Mouse (Mus musculus) olfactory bulb, adult 2 months (tissue): ENCODE measurements around the gene Gm49661. TPM values are rescaled to one million over a fixed set of nuclear protein-coding genes. Genes with fewer than 3 reads are reported as not detected.
A peak's percentile ranks its signal among the peaks of the same experiment; 100 is the strongest.

Experiments
- H3K27ac ChIP-seq: fragments of 200-500 bp; 2 replicates; pipeline ENCODE4 v1.5.1; 2012; ENCODE audit warnings: low read depth, low read length; ENCODE audit not compliant: insufficient read depth
- H3K4me1 ChIP-seq: fragments of 200-500 bp; 2 replicates; pipeline ENCODE4 v1.6.1; 2012; ENCODE audit warnings: low read length; ENCODE audit not compliant: control insufficient read depth, insufficient read depth
- H3K4me3 ChIP-seq: fragments of 200-500 bp; 2 replicates; pipeline ENCODE4 v1.5.1; 2012; ENCODE audit warnings: mild to moderate bottlenecking, low read depth, low read length, moderate library complexity; ENCODE audit not compliant: insufficient read depth
- CTCF ChIP-seq: fragments of 200-500 bp; IDR thresholded peaks from 2 replicates; pipeline ENCODE4 v1.5.1; 2012; ENCODE audit warnings: low read depth, mild to moderate bottlenecking, low read length, moderate library complexity; ENCODE audit not compliant: insufficient read depth
- POLR2A ChIP-seq: fragments of 200-500 bp; IDR thresholded peaks from 2 replicates; pipeline ENCODE4 v1.6.1; 2012; ENCODE audit warnings: mild to moderate bottlenecking, low read depth, low read length, moderate library complexity; ENCODE audit not compliant: insufficient read depth
- WGBS: fragments of 180-500 bp; shearing (Covaris S2); methylation state at CpG from one replicate; pipeline ENCODE4 v1.1.7; 2018; 5-methylcytosine and 5-hydroxymethylcytosine counted together
- polyA plus RNA-seq: library from polyadenylated mRNA; stranded (reverse); fragments of >200 nt; gene quantifications from 2 replicates; pipeline ENCODE4 v1.2.4, GENCODE M21; 2012; ENCODE audit warnings: low replicate concordance; ENCODE audit not compliant: missing spikeins, insufficient read depth, insufficient read length

Gm49661 gene
- polyA plus RNA-seq, 1 experiment: not detected

DNA sequence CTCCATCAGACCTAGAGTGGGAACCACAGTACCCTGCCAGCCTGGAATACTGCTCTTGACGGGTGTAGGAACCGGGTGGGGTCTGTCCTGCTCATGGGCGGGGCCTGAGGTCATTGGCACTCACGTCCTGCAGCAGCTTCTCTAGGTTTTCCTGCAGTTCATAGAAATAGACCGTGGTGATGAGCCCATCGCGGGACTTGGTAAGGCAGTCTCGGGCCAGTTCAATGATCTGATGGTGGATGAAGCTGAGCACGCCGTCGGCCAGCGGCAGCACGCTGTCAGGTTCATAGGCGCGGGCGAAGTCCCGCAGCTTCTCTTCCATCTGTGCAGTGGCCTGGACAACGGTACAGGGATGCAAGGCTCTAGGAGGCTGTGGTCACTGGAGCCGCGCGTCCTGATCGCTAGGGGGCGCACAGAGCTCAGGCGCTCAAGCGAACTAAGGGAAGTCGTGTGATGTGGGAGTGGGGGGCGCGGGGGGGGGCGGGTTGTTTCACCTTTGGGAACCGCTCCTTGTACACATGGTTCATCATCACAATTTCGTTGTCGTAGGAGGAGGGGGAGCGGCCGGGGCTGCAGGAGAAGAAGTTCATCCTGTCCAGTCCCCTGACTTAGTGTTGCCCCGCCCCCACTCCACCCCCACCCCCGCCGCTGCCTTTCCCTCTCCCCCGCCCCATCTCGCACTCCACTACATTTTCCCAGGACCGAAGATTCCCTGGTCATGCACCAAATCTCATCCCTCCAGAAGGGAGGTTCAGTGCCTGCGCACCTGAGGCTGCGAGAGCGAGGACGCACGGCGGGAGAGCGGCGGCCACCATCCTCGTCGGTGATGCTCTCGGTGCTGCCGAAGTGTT lies 40.6 kb downstream of the Gm49661 start:
- Histone ChIP-seq H3K4me3 (0 out of 2 replicates have a peak overlapping the region, but pooled peaks have one; percentile 4), H3K4me1 (peaks cover 7% of the 10 kb centered on the region), H3K27ac (no peak overlapping the region)
- TF ChIP-seq POLR2A: no peak
- peak; percentile 83; the same call in 1 of the 2 replicates for TF ChIP-seq CTCF
- WGBS: 10% methylated on average over 51 of the region's 52 CpGs

DNA sequence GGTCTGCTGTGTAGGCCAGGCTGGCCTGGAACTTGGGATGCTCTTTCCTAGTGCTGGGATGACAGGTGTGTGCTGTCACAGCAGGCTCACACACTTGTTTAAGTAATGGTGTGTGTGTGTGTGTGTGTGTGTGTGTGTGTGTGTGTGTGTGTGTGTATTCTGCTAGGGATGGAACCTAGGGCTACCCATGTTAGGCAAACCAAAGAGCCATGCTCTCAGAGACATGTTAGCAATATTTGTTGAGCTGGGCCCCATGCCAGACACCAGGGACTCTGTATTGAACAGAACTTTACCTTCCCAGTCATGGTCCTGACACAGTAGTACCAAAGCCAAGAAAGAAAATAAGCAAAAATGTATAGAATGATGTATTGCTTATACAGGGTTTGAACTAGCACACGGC lies 41.7 kb downstream of the Gm49661 start:
- TF ChIP-seq POLR2A: no peak
- TF ChIP-seq CTCF: no peak
- 86% methylated on average over 1 of the region's 1 CpGs for WGBS
- peaks cover 6% of the 10 kb centered on the region for H3K4me1 ChIP-seq
- no peak overlapping the region for H3K4me3 ChIP-seq
- H3K27ac ChIP-seq: no peak overlapping the region

DNA sequence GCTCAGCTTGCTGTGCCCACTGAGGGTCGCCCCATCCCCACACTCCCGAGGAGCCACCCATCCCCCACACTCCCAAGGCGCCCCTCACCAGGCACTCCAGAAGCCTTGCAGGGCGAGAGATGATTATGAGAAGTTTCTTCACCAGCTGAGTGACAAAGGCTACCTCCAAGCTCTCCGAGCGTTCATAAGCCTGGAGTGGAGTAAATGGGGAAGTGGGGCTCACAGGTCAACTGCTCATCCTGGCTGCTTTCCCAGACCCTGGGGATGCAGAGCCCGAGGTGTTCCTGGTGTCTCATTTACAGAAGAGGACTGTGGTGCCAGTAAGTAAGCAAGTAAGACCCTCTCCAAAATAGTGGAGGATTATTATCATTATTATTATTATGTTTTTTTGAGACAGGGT lies 43.7 kb downstream of the Gm49661 start:
- TF ChIP-seq POLR2A (no peak), CTCF (no peak)
- H3K27ac ChIP-seq: no peak overlapping the region
- no peak overlapping the region for H3K4me3 ChIP-seq
- H3K4me1 ChIP-seq: peaks cover 6% of the 10 kb centered on the region
- WGBS: 77% methylated on average over 7 of the region's 7 CpGs

DNA sequence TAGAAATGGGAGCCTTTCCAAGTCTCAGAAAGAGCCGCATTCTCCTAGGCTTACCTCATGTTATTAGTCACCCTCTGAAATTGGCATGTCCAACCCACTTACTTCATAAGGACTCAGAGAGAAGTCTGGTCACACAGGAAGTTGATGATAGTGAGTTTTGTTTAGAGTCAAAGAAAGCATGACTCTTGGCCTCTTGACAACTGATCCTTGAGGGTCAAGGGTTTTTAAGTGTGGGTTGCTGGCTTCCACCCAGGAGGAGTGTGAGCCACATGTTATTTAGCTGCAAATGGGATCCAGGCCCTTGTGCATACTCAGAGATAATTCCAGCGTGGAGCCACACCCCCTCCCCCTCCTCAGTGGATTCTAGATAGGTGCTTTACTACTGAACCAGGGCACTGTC lies 47.6 kb downstream of the Gm49661 start:
- 73% methylated on average over 2 of the region's 2 CpGs for WGBS
- Histone ChIP-seq H3K4me3 (no peak overlapping the region), H3K4me1 (no peaks in the 10 kb centered on the region), H3K27ac (no peak overlapping the region)
- TF ChIP-seq POLR2A: no peak
- TF ChIP-seq CTCF: no peak

DNA sequence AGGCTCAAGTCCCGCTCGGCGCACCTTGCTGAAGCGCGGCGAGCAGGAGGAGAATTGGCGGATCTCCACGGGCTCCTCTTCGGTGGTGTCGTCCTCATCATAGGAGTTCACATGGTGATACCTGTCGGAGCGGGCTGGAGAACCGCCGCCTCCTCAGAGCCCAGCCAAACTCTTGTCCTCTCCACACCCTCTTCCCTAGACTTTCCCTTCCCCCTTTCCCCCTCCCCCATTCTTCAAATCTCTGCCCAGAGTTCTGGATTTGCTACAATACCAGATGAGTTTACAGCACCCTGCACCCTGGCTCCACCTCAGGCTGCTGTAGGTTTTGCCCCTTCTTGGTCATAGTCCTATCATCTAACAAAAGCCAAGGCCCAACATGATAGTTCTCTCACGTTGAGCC lies 50.6 kb downstream of the Gm49661 start:
- 93% methylated on average over 15 of the region's 15 CpGs for WGBS
- TF ChIP-seq CTCF (no peak), POLR2A (no peak)
- no peaks in the 10 kb centered on the region for H3K4me1 ChIP-seq
- H3K4me3 ChIP-seq: no peak overlapping the region
- no peak overlapping the region for H3K27ac ChIP-seq

DNA sequence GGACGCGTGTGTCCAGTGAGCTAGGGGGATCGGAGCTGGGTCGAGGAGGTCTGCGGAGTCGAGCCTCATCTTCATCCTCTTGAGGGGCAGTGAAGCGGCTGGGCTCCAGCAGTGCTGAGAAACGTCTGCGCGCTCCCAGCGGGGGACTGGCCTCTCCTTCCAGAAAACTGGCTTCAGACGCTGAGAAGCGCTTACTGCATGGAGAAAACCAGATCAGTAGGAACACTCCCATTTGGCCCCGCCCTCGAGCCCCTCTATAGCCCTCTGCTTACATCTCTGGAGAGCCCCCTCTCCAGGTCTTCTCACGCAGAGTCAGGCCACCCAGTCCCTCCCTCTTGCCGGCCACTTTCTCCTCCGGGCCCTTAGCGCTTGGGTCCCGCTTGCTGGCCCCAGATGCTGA lies 51.5 kb downstream of the Gm49661 start:
- Histone ChIP-seq H3K4me1 (peaks cover 5% of the 10 kb centered on the region), H3K4me3 (no peak overlapping the region), H3K27ac (no peak overlapping the region)
- no peak for TF ChIP-seq POLR2A
- no peak for TF ChIP-seq CTCF
- 51% methylated on average over 20 of the region's 20 CpGs for WGBS

Other genes starting within 250 kb of the Gm49661 start
- not detected in 2 replicates for gene G430095P16Rik, start 246.4 kb downstream of the Gm49661 start, polyA plus RNA-seq
- gene Nfix, start 169.1 kb downstream of the Gm49661 start, polyA plus RNA-seq: not detected in 2 replicates
- not detected in 2 replicates for gene Dand5, start 146.6 kb downstream of the Gm49661 start, polyA plus RNA-seq
- gene Gadd45gip1, start 137.9 kb downstream of the Gm49661 start, polyA plus RNA-seq: not detected in 2 replicates
- not detected in 2 replicates for gene Rad23a, start 128.8 kb downstream of the Gm49661 start, polyA plus RNA-seq
- 225 TPM in 1 of 2 replicates, not detected in the other for gene Calr, start 122.5 kb downstream of the Gm49661 start, polyA plus RNA-seq
- not detected in 2 replicates for gene Farsa, start 112.4 kb downstream of the Gm49661 start, polyA plus RNA-seq
- gene Syce2, start 97.3 kb downstream of the Gm49661 start, polyA plus RNA-seq: not detected in 2 replicates
- not detected in 2 replicates for gene Gcdh, start 75.5 kb downstream of the Gm49661 start, polyA plus RNA-seq
- not detected in 2 replicates for gene Klf1, start 67.5 kb downstream of the Gm49661 start, polyA plus RNA-seq
- gene Dnase2a, start 60.9 kb downstream of the Gm49661 start, polyA plus RNA-seq: not detected in 2 replicates
- gene Mast1, start 32.1 kb downstream of the Gm49661 start, polyA plus RNA-seq: not detected in 2 replicates
- gene Rtbdn, start 22.4 kb downstream of the Gm49661 start, polyA plus RNA-seq: not detected in 2 replicates
- gene Prdx2, start 154 bp upstream of the Gm49661 start, polyA plus RNA-seq: not detected in 2 replicates
- gene Rnaseh2a, start 334 bp upstream of the Gm49661 start, polyA plus RNA-seq: not detected in 2 replicates
- gene Junb, start 9.3 kb upstream of the Gm49661 start, polyA plus RNA-seq: not detected in 2 replicates
- not detected in 2 replicates for gene Hook2, start 21.2 kb upstream of the Gm49661 start, polyA plus RNA-seq
- gene Best2, start 45.1 kb upstream of the Gm49661 start, polyA plus RNA-seq: not detected in 2 replicates
- gene Asna1, start 55.8 kb upstream of the Gm49661 start, polyA plus RNA-seq: not detected in 2 replicates
- gene Trir, start 57.4 kb upstream of the Gm49661 start, polyA plus RNA-seq: not detected in 2 replicates
- gene Tnpo2, start 67.5 kb upstream of the Gm49661 start, polyA plus RNA-seq: not detected in 2 replicates
- gene Fbxw9, start 90.6 kb upstream of the Gm49661 start, polyA plus RNA-seq: not detected in 2 replicates
- gene Gm5741, start 98.5 kb upstream of the Gm49661 start, polyA plus RNA-seq: not detected in 2 replicates
- gene Dhps, start 102.3 kb upstream of the Gm49661 start, polyA plus RNA-seq: not detected in 2 replicates
- not detected in 2 replicates for gene Wdr83os, start 111.3 kb upstream of the Gm49661 start, polyA plus RNA-seq
- gene Wdr83, start 111.9 kb upstream of the Gm49661 start, polyA plus RNA-seq: not detected in 2 replicates
- gene Man2b1, start 113.8 kb upstream of the Gm49661 start, polyA plus RNA-seq: 98.2 TPM in 1 of 2 replicates, not detected in the other
- gene Zfp791, start 153.7 kb upstream of the Gm49661 start, polyA plus RNA-seq: not detected in 2 replicates
- gene Cks1brt, start 182.5 kb upstream of the Gm49661 start, polyA plus RNA-seq: not detected in 2 replicates